Mouse (Mus musculus): ENCODE results near the gene Fam136a. TPM values are rescaled to one million over a fixed set of nuclear protein-coding genes. Genes with fewer than 3 reads are reported as not detected.
A peak's percentile ranks its signal among the peaks of the same experiment; 100 is the strongest.
"Not testable (repeated sequence)": the region's sequence is repeated elsewhere in the genome, so short reads cannot be mapped to it uniquely, and the experiment has no call there.

Fam136a gene
- polyA plus RNA-seq, 1 experiment from 2014 or later, result 120 TPM

- not testable (repeated sequence) for H3K36me3 ChIP-seq; H3K4me2 ChIP-seq (replicated peaks); H3K9me3 ChIP-seq; H3K27me3 ChIP-seq; H3K4me1 ChIP-seq; H3K4me3 ChIP-seq; H3K9ac ChIP-seq (replicated peaks); ATAC-seq (ENCODE audit: low FRiP score, low read depth); H3K27ac ChIP-seq (replicated peaks)
- WGBS, result 83% methylated on average over 4 of the region's 4 CpGs
Measured at GRCm38 (mm10) chr6:86336340-86336739, 29.1 kb upstream of the Fam136a start.

DNA sequence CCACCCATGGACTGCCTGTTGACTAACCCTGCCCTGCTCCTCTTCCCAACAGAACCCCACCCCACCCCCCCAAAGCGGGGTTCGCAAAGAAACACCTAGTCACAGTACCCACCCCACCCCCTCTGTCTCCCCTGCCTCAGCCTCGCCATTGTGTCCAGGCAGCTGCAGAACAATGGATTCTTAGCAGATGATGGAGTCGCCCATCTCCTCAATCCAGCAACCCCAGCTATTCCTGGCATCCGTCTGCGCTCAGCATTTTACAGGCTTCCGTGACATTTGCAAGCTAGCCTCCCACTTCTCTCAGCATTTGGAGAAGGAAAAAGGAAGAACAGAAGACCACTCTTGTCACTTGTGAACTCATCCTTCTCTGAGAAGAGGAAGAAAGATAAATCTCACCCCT is 21.8 kb upstream of the Fam136a start:
- Histone ChIP-seq H3K9me3 (no peaks in the 10 kb centered on the region), H3K27me3 (no peaks in the 10 kb centered on the region), H3K4me2 (replicated peaks) (peak overlapping the region; percentile 44), H3K27ac (replicated peaks) (peak overlapping the region; percentile 42; the same call in 1 of the 2 replicates), H3K4me1 (peaks cover 8% of the 10 kb centered on the region), H3K9ac (replicated peaks) (peak overlapping the region; percentile 20), H3K36me3 (no peaks in the 10 kb centered on the region), H3K4me3 (peak overlapping the region; percentile 15; the same call in 1 of the 2 replicates)
- WGBS, result 18% methylated on average over 7 of the region's 7 CpGs
- no peak for ATAC-seq (ENCODE audit: low FRiP score, low read depth)

GRCm38 (mm10) chr6:86346063-86346462 is 19.4 kb upstream of the Fam136a start:
- H3K4me2 ChIP-seq (replicated peaks), result no peak overlapping the region
- H3K27me3 ChIP-seq, result no peaks in the 10 kb centered on the region
- no peak overlapping the region for H3K9ac ChIP-seq (replicated peaks)
- no peak for ATAC-seq (ENCODE audit: low FRiP score, low read depth)
- H3K27ac ChIP-seq (replicated peaks), result no peak overlapping the region
- H3K36me3 ChIP-seq, result no peaks in the 10 kb centered on the region
- no peaks in the 10 kb centered on the region for H3K9me3 ChIP-seq
- H3K4me3 ChIP-seq, result no peak overlapping the region
- peaks cover 8% of the 10 kb centered on the region for H3K4me1 ChIP-seq
- 69% methylated on average over 2 of the region's 2 CpGs for WGBS

GRCm38 (mm10) chr6:86349257-86349656 is 16.2 kb upstream of the Fam136a start:
- no peak for ATAC-seq (ENCODE audit: low FRiP score, low read depth)
- Histone ChIP-seq H3K9ac (replicated peaks) (no peak overlapping the region), H3K4me3 (no peak overlapping the region), H3K36me3 (no peaks in the 10 kb centered on the region), H3K27me3 (no peaks in the 10 kb centered on the region), H3K9me3 (no peaks in the 10 kb centered on the region), H3K27ac (replicated peaks) (no peak overlapping the region), H3K4me1 (0 out of 2 replicates have a peak, but pooled peaks cover under 1% of the 10 kb centered on the region), H3K4me2 (replicated peaks) (no peak overlapping the region)
- 63% methylated on average over 7 of the region's 7 CpGs for WGBS

DNA sequence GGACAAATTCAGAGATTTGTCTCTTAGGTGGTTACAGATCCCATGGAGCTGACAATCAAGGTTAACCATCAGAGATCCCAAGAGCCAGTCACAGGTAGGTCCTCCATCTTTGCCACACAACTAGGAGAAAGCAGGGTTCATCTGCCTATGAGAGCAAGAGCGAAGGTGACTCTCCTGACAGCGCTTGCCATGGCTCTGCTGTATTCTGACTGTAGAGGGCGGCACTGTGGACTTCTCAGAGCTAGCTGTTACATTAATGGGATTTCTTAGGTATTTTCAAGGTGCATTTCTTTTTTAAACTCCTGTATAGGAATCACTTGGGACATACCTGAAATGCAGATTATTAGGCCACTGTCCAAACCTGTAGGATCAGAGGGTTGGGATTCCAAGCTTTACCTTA is 10.5 kb upstream of the Fam136a start:
- 52% methylated on average over 3 of the region's 3 CpGs for WGBS
- Histone ChIP-seq H3K4me3 (no peak overlapping the region), H3K36me3 (no peaks in the 10 kb centered on the region), H3K9ac (replicated peaks) (no peak overlapping the region), H3K27ac (replicated peaks) (no peak overlapping the region), H3K4me1 (no peaks in the 10 kb centered on the region), H3K4me2 (replicated peaks) (no peak overlapping the region), H3K9me3 (no peaks in the 10 kb centered on the region), H3K27me3 (no peaks in the 10 kb centered on the region)
- no peak for ATAC-seq (ENCODE audit: low FRiP score, low read depth)

DNA sequence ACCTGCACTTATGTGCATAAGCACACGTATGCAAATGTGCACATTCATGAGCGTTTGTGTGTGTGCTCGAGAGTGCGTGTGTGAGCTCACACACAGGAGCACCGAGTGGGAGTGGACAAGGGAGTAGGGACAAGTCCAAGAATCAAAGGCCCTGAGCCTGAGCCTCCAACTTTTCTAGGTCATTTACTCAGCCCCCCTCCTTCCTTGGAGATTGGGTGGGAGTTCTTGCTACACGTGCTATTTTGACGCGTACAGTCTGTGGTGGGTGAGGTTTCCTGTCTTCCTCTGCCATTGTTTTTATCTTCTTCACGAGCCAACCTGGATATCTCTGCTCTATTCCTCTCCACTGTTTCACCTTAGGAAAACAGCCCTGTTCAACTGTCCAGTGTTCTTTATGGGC is 8.5 kb upstream of the Fam136a start:
- no peaks in the 10 kb centered on the region for H3K36me3 ChIP-seq
- H3K4me1 ChIP-seq, result no peaks in the 10 kb centered on the region
- 86% methylated on average over 9 of the region's 9 CpGs for WGBS
- H3K4me3 ChIP-seq, result no peak overlapping the region
- no peak overlapping the region for H3K4me2 ChIP-seq (replicated peaks)
- H3K27ac ChIP-seq (replicated peaks), result no peak overlapping the region
- H3K9ac ChIP-seq (replicated peaks), result no peak overlapping the region
- H3K9me3 ChIP-seq, result no peaks in the 10 kb centered on the region
- ATAC-seq (ENCODE audit: low FRiP score, low read depth), result no peak
- no peaks in the 10 kb centered on the region for H3K27me3 ChIP-seq

DNA sequence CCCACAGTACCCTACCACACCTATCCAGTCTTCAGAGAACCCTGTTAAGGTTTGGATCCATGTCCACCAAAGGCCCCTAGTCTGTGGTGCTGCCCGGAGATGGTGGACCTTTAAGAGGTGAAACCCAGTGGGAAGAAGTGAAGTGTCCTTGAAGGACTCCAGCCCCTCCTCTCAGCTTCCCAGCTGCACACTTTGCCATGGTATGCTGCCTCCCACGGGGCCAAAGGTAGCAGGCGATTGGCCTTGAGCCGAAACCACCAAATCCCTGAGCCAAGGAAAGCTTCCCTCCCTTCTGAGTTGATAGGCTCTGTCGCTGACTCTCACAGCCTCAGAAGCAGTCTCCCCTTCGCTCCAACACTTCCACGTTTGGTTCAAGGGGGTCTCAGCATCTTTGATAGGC is 4.8 kb upstream of the Fam136a start:
- H3K4me3 ChIP-seq, result no peak overlapping the region
- WGBS, result 63% methylated on average over 7 of the region's 7 CpGs

GRCm38 (mm10) chr6:86361373-86361772 is 4.1 kb upstream of the Fam136a start:
- no peaks in the 10 kb centered on the region for H3K36me3 ChIP-seq
- H3K4me3 ChIP-seq, result no peak overlapping the region
- H3K27ac ChIP-seq (replicated peaks), result no peak overlapping the region
- H3K4me1 ChIP-seq, result peaks cover 12% of the 10 kb centered on the region
- no peak overlapping the region for H3K4me2 ChIP-seq (replicated peaks)
- WGBS, result 88% methylated on average over 7 of the region's 7 CpGs
- H3K9me3 ChIP-seq, result no peaks in the 10 kb centered on the region
- H3K9ac ChIP-seq (replicated peaks), result no peak overlapping the region
- no peak for ATAC-seq (ENCODE audit: low FRiP score, low read depth)
- no peaks in the 10 kb centered on the region for H3K27me3 ChIP-seq

More for the DNA sequence above, 4.8 kb upstream of the Fam136a start:
- Histone ChIP-seq H3K4me1 (0 out of 2 replicates have a peak, but pooled peaks cover 7% of the 10 kb centered on the region), H3K27ac (replicated peaks) (no peak overlapping the region), H3K9ac (replicated peaks) (no peak overlapping the region), H3K4me2 (replicated peaks) (no peak overlapping the region), H3K9me3 (no peaks in the 10 kb centered on the region), H3K27me3 (no peaks in the 10 kb centered on the region), H3K36me3 (no peaks in the 10 kb centered on the region)
- no peak for ATAC-seq (ENCODE audit: low FRiP score, low read depth)

DNA sequence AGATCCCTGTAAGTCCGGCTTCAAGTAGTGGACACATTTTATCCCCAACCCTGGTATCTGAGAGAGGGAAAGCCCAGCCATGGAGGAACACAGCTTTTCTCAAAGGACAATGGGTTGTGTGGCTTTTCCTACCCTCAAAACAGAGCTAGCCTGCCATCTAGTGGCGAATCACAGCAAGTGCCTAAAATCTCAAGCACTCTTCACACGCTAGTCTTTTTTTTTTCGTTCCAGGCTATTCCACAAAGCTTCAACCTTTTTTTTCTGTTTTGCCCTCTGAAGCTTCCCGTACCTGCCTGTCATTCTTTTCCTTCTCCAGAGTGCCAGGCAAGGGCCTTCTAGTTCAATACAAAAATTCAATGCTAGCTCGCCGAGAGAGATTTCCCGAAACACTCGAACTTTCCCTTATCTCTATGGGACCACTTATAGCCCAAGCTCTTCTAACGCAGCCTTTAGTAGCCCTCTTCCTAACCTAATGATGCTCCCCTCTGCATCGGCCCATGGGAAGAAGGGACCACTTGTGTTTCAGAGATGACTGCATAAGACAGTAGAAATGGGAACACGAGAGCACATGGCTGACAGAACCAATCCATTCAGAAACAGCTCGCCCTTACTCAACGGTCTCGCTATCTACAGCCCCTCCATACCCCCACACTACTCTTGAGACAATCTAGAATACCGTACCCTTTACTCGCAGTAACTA is 854 bp upstream of the Fam136a start:
- Histone ChIP-seq H3K9ac (replicated peaks) (peak overlapping the region; percentile 83), H3K4me2 (replicated peaks) (peak overlapping the region; percentile 82), H3K27ac (replicated peaks) (peak overlapping the region; percentile 78), H3K27me3 (no peaks in the 10 kb centered on the region), H3K9me3 (no peaks in the 10 kb centered on the region), H3K4me3 (peak overlapping the region; percentile 71), H3K36me3 (peaks cover 10% of the 10 kb centered on the region; the same call in 1 of the 2 replicates), H3K4me1 (peaks cover 16% of the 10 kb centered on the region)
- peak; percentile 3; the same call in 1 of the 2 replicates for ATAC-seq (ENCODE audit: low FRiP score, low read depth)
- 3% methylated on average over 17 of the region's 17 CpGs for WGBS

GRCm38 (mm10) chr6:86366125-86366852 is 843 bp downstream of the Fam136a start:
- 46% methylated on average over 25 of the region's 25 CpGs for WGBS
- no peak for ATAC-seq (ENCODE audit: low FRiP score, low read depth)
- Histone ChIP-seq H3K9ac (replicated peaks) (peak overlapping the region; percentile 83), H3K4me3 (peak overlapping the region; percentile 71), H3K4me1 (peaks cover 23% of the 10 kb centered on the region), H3K27ac (replicated peaks) (peak overlapping the region; percentile 74), H3K27me3 (no peaks in the 10 kb centered on the region), H3K4me2 (replicated peaks) (peak overlapping the region; percentile 82), H3K36me3 (peaks cover 10% of the 10 kb centered on the region; the same call in 1 of the 2 replicates), H3K9me3 (no peaks in the 10 kb centered on the region)

- peaks cover 10% of the 10 kb centered on the region; the same call in 1 of the 2 replicates for H3K36me3 ChIP-seq
- H3K27ac ChIP-seq (replicated peaks), result no peak overlapping the region
- H3K4me1 ChIP-seq, result peaks cover 23% of the 10 kb centered on the region
- no peaks in the 10 kb centered on the region for H3K9me3 ChIP-seq
- H3K27me3 ChIP-seq, result no peaks in the 10 kb centered on the region
- H3K9ac ChIP-seq (replicated peaks), result 0 out of 2 replicates have a peak overlapping the region, but pooled peaks have one; percentile 83
- H3K4me3 ChIP-seq, result peak overlapping the region; percentile 71
- 79% methylated on average over 2 of the region's 2 CpGs for WGBS
- peak overlapping the region; percentile 82 for H3K4me2 ChIP-seq (replicated peaks)
- no peak for ATAC-seq (ENCODE audit: low FRiP score, low read depth)
Measured at GRCm38 (mm10) chr6:86366853-86367249, 1.4 kb downstream of the Fam136a start.

DNA sequence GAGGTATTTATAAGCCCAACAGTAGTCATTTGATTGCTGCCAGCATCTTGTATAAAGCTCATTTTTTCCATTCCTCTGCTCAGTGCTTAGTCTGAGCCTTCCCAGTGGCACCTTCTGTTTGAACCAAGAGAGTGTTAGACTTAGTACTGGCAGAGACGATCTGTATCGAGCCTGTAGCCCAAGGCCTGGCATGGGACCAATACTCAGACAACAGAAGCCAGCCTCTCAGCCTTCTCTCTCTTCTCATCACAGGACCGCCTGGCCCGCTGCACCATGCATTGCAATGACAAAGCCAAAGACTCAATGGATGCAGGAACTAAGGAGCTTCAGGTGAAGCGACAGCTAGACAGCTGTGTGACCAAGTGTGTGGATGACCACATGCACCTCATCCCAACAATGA is 3.0 kb downstream of the Fam136a start:
- Histone ChIP-seq H3K36me3 (peaks cover 10% of the 10 kb centered on the region; the same call in 1 of the 2 replicates), H3K9ac (replicated peaks) (no peak overlapping the region), H3K4me1 (peaks cover 39% of the 10 kb centered on the region), H3K4me3 (no peak overlapping the region), H3K9me3 (no peaks in the 10 kb centered on the region), H3K27ac (replicated peaks) (no peak overlapping the region), H3K27me3 (no peaks in the 10 kb centered on the region), H3K4me2 (replicated peaks) (no peak overlapping the region)
- 94% methylated on average over 5 of the region's 5 CpGs for WGBS
- ATAC-seq (ENCODE audit: low FRiP score, low read depth), result no peak

All from midbrain, embryonic 12.5 days (tissue).